Mouse (Mus musculus) c-Kit-positive CD71-negative TER-119-negative erythroid progenitor cells, embryonic 14.5 days (primary cell): Measurements from ENCODE around the gene Cmip.

Experiments
- DNase-seq: peaks from one replicate; pipeline ENCODE4 v3.0.0-alpha.2; 2013; ENCODE audit warnings: low read depth

Gene Cmip

GRCm38 (mm10) chr8:117469431-117470341 lies 212.8 kb downstream of the Cmip start:
- DNase-seq = no peak

- DNase-seq = no peak
Measured at GRCm38 (mm10) chr8:117470342-117470781, 213.5 kb downstream of the Cmip start.

GRCm38 (mm10) chr8:117471174-117471573 lies 214.3 kb downstream of the Cmip start:
- no peak for DNase-seq

GRCm38 (mm10) chr8:117471655-117472054 lies 214.8 kb downstream of the Cmip start:
- no peak for DNase-seq

- no peak for DNase-seq
Measured at GRCm38 (mm10) chr8:117472332-117472731, 215.5 kb downstream of the Cmip start.

GRCm38 (mm10) chr8:117474944-117475343 lies 218.1 kb downstream of the Cmip start:
- DNase-seq = peak; percentile 84

GRCm38 (mm10) chr8:117475819-117476218 lies 219.0 kb downstream of the Cmip start:
- DNase-seq = no peak

GRCm38 (mm10) chr8:117478082-117478481 lies 221.2 kb downstream of the Cmip start:
- DNase-seq = no peak

GRCm38 (mm10) chr8:117479996-117480395 lies 223.1 kb downstream of the Cmip start:
- no peak for DNase-seq

- no peak for DNase-seq
Measured at GRCm38 (mm10) chr8:117480516-117480915, 223.7 kb downstream of the Cmip start.

- no peak for DNase-seq
Measured at GRCm38 (mm10) chr8:117481830-117482229, 225.0 kb downstream of the Cmip start.

- DNase-seq = no peak
Measured at GRCm38 (mm10) chr8:117484731-117485130, 227.9 kb downstream of the Cmip start.

GRCm38 (mm10) chr8:117485316-117485715 lies 228.5 kb downstream of the Cmip start:
- no peak for DNase-seq

GRCm38 (mm10) chr8:117488246-117489005 lies 231.6 kb downstream of the Cmip start:
- no peak for DNase-seq

- DNase-seq = no peak
Measured at GRCm38 (mm10) chr8:117493543-117493942, 236.7 kb downstream of the Cmip start.

GRCm38 (mm10) chr8:117494874-117495273 lies 238.0 kb downstream of the Cmip start:
- DNase-seq = no peak

GRCm38 (mm10) chr8:117498179-117498914 lies 241.5 kb downstream of the Cmip start, which contains the start of gene Plcg2:
TSS of gene Plcg2 (plus strand) at chr8:117498291.
- DNase-seq = no peak

GRCm38 (mm10) chr8:117498915-117499540 lies 242.2 kb downstream of the Cmip start:
- no peak for DNase-seq

- DNase-seq = no peak
Measured at GRCm38 (mm10) chr8:117500232-117500823, 243.5 kb downstream of the Cmip start.

GRCm38 (mm10) chr8:117501323-117501722 lies 244.5 kb downstream of the Cmip start:
- no peak for DNase-seq

GRCm38 (mm10) chr8:117503405-117504069 lies 246.7 kb downstream of the Cmip start:
- DNase-seq = no peak
